In genomic region chr6:22402037-22402436, GRCm38 (mm10) we compare ENCODE assay signal across 20 mouse cellular contexts. TPM values are rescaled to one million over a fixed set of nuclear protein-coding genes. Genes with fewer than 3 reads are reported as not detected.
DNase-seq lines count a peak whose midpoint lies in the region; ATAC-seq and TF ChIP-seq lines count a peak whose summit lies in the region.
"Had no signal": no experiment of that assay in that cellular context is flagged by ENCODE, and none has a peak within 500 bp of the region (broad histone marks: within the 10 kb centered on the region; RNA-seq: fewer than 3 reads in every experiment).

No protein-coding gene starts in this region.

- no peaks in the 10 kb centered on the region for H3K36me3 ChIP-seq in G1E (replicated peaks)
- H3K36me3 ChIP-seq: embryonic facial prominence, embryonic 10.5 days; heart, embryonic 15.5 days; hindbrain, embryonic 10.5 days; intestine, embryonic 15.5 days had no signal

- no peak for TF ChIP-seq CTCF in G1E (IDR thresholded peaks at IDR 0.05; ENCODE audit: low read depth, low read length)

- H3K4me3 ChIP-seq in G1E (ENCODE audit: low read depth, low read length): no peak overlapping the region
- H3K4me3 ChIP-seq: embryonic facial prominence, embryonic 10.5 days; heart, adult 2 months; heart, embryonic 15.5 days; hindbrain, embryonic 10.5 days; intestine, embryonic 15.5 days had no signal

- H3K9me3 ChIP-seq in G1E (replicated peaks): no peaks in the 10 kb centered on the region
- H3K9me3 ChIP-seq: embryonic facial prominence, embryonic 10.5 days; heart, embryonic 15.5 days; hindbrain, embryonic 10.5 days; intestine, embryonic 15.5 days had no signal

- H3K27me3 ChIP-seq in G1E (ENCODE audit: insufficient read depth, low read length): no peaks in the 10 kb centered on the region
- H3K27me3 ChIP-seq: heart, embryonic 15.5 days; intestine, embryonic 15.5 days had no signal

- peak; percentile 38 for DNase-seq in 3T3-L1 (ENCODE audit: low read depth, low spot score)
- peak; percentile 29 for DNase-seq in 416B (ENCODE audit: low read depth)
- DNase-seq in G1E (ENCODE audit: low spot score): peak; percentile 63
- DNase-seq in cerebellum, adult 11-12 months: no peak
- DNase-seq in lung, postnatal 4 days: no peak
- DNase-seq in right cerebral cortex, postnatal 4 days: no peak
- DNase-seq: adrenal gland, adult 2 months; cerebellum, adult 11 months; cerebellum, adult 9-11 months; cerebellum, postnatal 36 days; gastrocnemius, postnatal 36 days; heart, adult 2 months; heart, postnatal 14 days; kidney, adult 18-20 months had no signal

- peaks cover 26% of the 10 kb centered on the region for H3K4me1 ChIP-seq in G1E (ENCODE audit: insufficient read depth, low read depth, low read length)
- H3K4me1 ChIP-seq: heart, embryonic 15.5 days; intestine, embryonic 15.5 days had no signal

- ATAC-seq in G1E (ENCODE audit: extremely low read depth, insufficient number of reproducible peaks, low FRiP score, poor library complexity, severe bottlenecking): peak; percentile 99
- peak; percentile 85 for ATAC-seq in megakaryocyte progenitor cell, adult 5-6 weeks (replicated peaks; ENCODE audit: poor library complexity)
- ATAC-seq: forebrain, embryonic 14.5 days; intestine, embryonic 15.5 days had no signal

RNA-seq across cellular contexts. Expression of gene Fam3c, which starts 46.0 kb away (rescaled TPM):
- 8.5 and 10.6 TPM in 2 replicates for total RNA-seq in G1E (2014; fragmentation: Nextera tagmentation)
- 11.3 and 20.6 TPM in 2 replicates for total RNA-seq in G1E (2017)
- polyA plus RNA-seq in G1E (2012): 3.3 and 3.6 TPM in 2 replicates
- 20.2 and 27.8 TPM in 2 replicates for total RNA-seq in megakaryocyte progenitor cell, adult 5-6 weeks (2015)
- 51.0 and 76.7 TPM in 2 replicates for total RNA-seq in megakaryocyte progenitor cell, adult 5-6 weeks (2017)

Comparison
In these comparisons a context has a peak if more than half of its experiments do, and no peak if none do; other contexts are left out.
1. DNase-seq: peak in 3T3-L1 (single experiment), 416B (single experiment) and G1E (single experiment); none in cerebellum, adult 11-12 months (single experiment), lung, postnatal 4 days (0 of 2) and right cerebral cortex, postnatal 4 days (single experiment).